Mouse (Mus musculus): ENCODE data around the gene Ppm1n.

DNA sequence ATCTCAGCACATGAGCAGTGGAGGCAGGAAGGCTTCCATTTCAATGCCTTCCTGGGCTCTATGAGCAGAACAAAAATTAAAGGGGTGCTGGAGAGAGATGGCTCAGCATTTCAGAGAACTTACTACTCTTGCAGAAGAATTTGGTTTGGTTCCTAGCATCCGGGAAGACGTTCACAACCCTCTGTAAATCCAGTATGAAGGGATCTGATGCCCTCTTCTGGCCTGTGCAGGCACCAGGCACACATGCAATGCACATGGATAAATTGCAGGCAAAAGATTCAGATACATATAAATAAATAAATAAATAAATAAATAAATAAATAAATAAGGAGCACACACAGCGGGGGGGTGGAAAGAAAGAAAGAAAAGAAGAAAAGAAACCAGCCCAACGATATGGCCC is 3.6 kb downstream of the Ppm1n start:
- TF ChIP-seq CTCF (IDR thresholded peaks at IDR 0.05; ENCODE audit: low read depth, low read length): peak; percentile 69
- no peak for TF ChIP-seq POLR2A (IDR thresholded peaks at IDR 0.05; ENCODE audit: extremely low read depth, insufficient read depth, low read length)
